Mouse (Mus musculus) embryonic facial prominence, embryonic 12.5 days (tissue): ENCODE data around the gene Adamts15. TPM values are rescaled to one million over a fixed set of nuclear protein-coding genes. Genes with fewer than 3 reads are reported as not detected.
A peak's percentile ranks its signal among the peaks of the same experiment; 100 is the strongest.

Source experiments
- ATAC-seq: fragments of 200-750 bp; cut with Nextera tagmentation; 2 replicates; pipeline ENCODE4 v1.8.0; 2017; ENCODE audit not compliant: insufficient number of reproducible peaks, insufficient read depth, low FRiP score, low TSS enrichment
- H3K27ac ChIP-seq: fragments of 300-500 bp; sonication (generic); 2 replicates; pipeline ENCODE4 v1.5.1; 2016; ENCODE audit warnings: mild to moderate bottlenecking
- H3K27me3 ChIP-seq: fragments of 300-500 bp; sonication (generic); 2 replicates; pipeline ENCODE4 v1.6.1; 2016; ENCODE audit warnings: mild to moderate bottlenecking, moderate library complexity
- H3K36me3 ChIP-seq: fragments of 300-500 bp; sonication (generic); 2 replicates; pipeline ENCODE4 v1.6.1; 2016; ENCODE audit warnings: mild to moderate bottlenecking
- H3K4me1 ChIP-seq: fragments of 300-500 bp; sonication (generic); 2 replicates; pipeline ENCODE4 v1.6.1; 2016
- H3K4me2 ChIP-seq: fragments of 300-500 bp; sonication (generic); replicated peaks from 2 replicates; pipeline ENCODE4 v1.6.1; 2016; ENCODE audit warnings: mild to moderate bottlenecking, moderate library complexity
- H3K4me3 ChIP-seq: fragments of 300-500 bp; sonication (generic); 2 replicates; pipeline ENCODE4 v1.5.1; 2016; ENCODE audit warnings: mild to moderate bottlenecking
- H3K9ac ChIP-seq: fragments of 300-500 bp; sonication (generic); 2 replicates; pipeline ENCODE4 v1.6.1; 2016; ENCODE audit warnings: mild to moderate bottlenecking, moderate library complexity
- H3K9me3 ChIP-seq: fragments of 300-500 bp; sonication (generic); 2 replicates; pipeline ENCODE4 v1.6.1; 2016; ENCODE audit warnings: mild to moderate bottlenecking, moderate library complexity
- WGBS: fragments of 180-500 bp; shearing (Covaris S2); methylation state at CpG from one replicate; pipeline ENCODE4 v1.1.7; 2016; 5-methylcytosine and 5-hydroxymethylcytosine counted together
- polyA plus RNA-seq: library from polyadenylated mRNA; unstranded; fragments of >200 nt; fragmentation: Nextera tagmentation; extraction: Ambion mirVana; gene quantifications from 2 replicates; pipeline ENCODE4 v1.2.1, GENCODE M21; 2016

The Adamts15 gene
- polyA plus RNA-seq, 1 experiment from 2014 or later, result 22.4 TPM

DNA sequence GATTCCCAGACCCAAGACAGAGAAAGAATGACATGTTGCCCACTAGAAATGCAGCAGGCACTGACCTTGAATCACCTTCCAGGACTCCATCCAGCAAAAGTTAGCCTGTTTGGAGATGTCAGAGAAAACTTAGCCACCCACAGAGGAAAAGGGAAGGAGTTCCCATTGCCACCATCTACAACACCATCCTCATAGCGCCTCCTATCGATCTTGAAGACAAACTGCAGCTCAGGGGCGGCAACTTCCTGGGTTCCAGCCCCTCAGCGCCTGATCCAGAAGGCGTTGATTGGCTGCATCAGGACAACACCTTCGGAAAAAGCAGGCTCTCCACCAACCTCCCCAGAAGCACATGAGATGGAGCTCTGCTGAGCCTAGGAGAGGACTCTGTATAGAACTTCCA, 1.5 kb downstream of the Adamts15 start:
- peak overlapping the region; percentile 52 for H3K4me3 ChIP-seq
- H3K27me3 ChIP-seq, result peaks cover 15% of the 10 kb centered on the region
- peak overlapping the region; percentile 93 for H3K4me2 ChIP-seq
- no peak overlapping the region for H3K27ac ChIP-seq
- no peak for ATAC-seq
- H3K36me3 ChIP-seq, result no peaks in the 10 kb centered on the region
- no peaks in the 10 kb centered on the region for H3K9me3 ChIP-seq
- H3K4me1 ChIP-seq, result peaks cover 21% of the 10 kb centered on the region
- H3K9ac ChIP-seq, result no peak overlapping the region
- 20% methylated on average over 6 of the region's 6 CpGs for WGBS

DNA sequence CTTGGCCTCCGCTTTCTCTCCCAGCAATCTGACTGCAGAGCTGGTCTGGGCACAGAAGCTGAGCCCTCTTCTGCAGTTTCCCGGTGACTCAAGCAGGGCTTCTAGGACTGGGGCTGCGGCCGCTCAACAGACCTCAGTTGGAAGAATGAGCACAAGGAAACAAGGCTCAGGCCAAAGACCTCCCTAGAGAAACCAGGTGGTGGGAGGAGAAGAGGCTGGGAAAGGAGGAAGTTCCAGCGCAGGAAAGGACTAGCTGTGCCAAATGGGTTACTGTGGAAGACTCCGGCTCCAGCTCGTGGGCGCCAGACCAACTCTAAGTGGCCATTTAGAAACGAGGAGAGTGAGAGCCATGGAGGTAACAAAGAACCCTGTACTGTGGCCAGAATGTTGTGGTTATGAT, 2.6 kb downstream of the Adamts15 start:
- Histone ChIP-seq H3K27ac (no peak overlapping the region), H3K4me2 (peak overlapping the region; percentile 93), H3K4me1 (peaks cover 21% of the 10 kb centered on the region), H3K27me3 (peaks cover 15% of the 10 kb centered on the region), H3K4me3 (0 out of 2 replicates have a peak overlapping the region, but pooled peaks have one; percentile 12), H3K9me3 (no peaks in the 10 kb centered on the region), H3K36me3 (no peaks in the 10 kb centered on the region), H3K9ac (no peak overlapping the region)
- 89% methylated on average over 9 of the region's 9 CpGs for WGBS
- no peak for ATAC-seq

DNA sequence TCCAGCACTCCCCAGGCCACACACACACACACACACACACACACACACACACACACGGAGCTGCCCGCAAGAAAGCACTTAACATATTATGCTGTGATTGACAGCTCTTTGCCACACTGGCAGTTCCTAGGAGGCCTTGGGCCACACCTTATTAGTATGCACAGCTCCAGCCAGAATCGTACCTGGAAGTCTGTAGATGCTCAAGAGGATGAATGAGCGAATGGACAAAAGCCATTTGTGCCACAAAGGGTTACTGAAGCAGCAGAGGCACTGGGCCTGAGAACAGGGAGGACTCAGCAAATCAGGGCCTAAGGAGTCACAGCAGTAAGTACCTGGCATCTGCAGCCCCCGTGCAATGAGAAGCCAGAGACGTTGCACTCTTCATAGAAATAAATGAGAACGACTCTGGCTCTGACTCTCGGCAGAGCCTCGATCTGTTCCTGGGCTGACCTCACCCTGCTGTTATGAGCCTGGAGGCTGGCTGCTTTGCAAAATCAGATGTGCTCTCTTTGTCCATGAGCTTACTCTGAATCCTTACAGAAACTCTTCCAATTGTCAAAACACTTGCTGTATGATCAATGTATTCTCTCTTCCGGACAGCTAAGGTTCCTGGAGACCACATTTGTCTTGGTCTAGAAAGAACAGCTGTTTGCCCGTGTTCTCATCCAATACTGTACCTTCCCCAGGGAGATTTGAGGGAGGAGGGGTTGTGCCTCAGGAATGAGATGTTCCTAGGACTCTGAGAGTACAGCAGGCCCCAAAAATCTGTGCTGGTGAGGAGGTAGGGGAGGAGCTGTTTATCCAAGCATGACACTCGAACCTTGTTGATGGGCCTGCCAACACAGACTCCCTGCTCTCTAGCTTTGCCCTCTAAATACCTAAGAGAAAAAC, 3.5 kb downstream of the Adamts15 start:
- H3K27me3 ChIP-seq, result peaks cover 15% of the 10 kb centered on the region
- H3K9me3 ChIP-seq, result no peaks in the 10 kb centered on the region
- no peak overlapping the region for H3K9ac ChIP-seq
- H3K4me2 ChIP-seq, result peak overlapping the region; percentile 93
- peak overlapping the region; percentile 7; the same call in 1 of the 2 replicates for H3K27ac ChIP-seq
- peaks cover 21% of the 10 kb centered on the region for H3K4me1 ChIP-seq
- 0 out of 2 replicates have a peak overlapping the region, but pooled peaks have one; percentile 12 for H3K4me3 ChIP-seq
- no peaks in the 10 kb centered on the region for H3K36me3 ChIP-seq
- ATAC-seq, result no peak
- 48% methylated on average over 12 of the region's 12 CpGs for WGBS

DNA sequence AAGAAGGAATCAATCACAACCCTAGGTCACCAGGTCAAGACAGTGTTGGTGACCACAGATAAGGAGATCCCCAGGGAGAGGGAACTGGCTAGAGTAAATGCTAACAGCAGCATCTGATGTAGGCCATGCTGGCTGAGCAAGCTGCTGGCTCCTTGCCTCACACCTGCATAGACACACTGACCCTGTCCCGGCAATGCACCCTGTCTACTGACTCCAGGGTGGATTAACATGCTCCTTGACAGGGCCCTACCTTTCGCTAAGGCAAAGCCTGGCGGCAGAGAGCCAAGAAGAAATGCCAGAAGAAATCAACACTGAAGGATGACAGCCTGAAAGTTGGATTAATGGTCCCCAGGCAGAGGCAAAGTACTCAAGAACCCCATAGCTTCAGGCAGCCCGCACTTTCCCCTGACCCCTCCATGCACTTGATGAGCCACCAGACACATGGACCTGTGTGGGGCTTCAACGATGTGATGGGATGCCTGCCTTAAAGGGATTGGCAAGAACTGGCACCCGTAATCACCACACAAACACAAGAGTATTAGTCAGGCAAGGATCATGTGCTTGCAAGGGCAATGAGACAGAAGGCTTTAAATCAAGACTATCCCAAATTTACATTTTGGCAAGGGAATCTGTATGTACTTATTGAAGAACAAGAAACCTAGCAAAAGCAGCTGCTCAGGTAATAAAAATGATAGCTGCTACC, 5.8 kb downstream of the Adamts15 start:
- H3K4me1 ChIP-seq, result peaks cover 18% of the 10 kb centered on the region
- ATAC-seq, result no peak
- no peak overlapping the region for H3K4me3 ChIP-seq
- H3K36me3 ChIP-seq, result no peaks in the 10 kb centered on the region
- no peak overlapping the region for H3K9ac ChIP-seq
- WGBS, result 79% methylated on average over 6 of the region's 6 CpGs
- H3K4me2 ChIP-seq, result no peak overlapping the region
- H3K9me3 ChIP-seq, result no peaks in the 10 kb centered on the region
- H3K27me3 ChIP-seq, result peaks cover 6% of the 10 kb centered on the region; the same call in 1 of the 2 replicates
- H3K27ac ChIP-seq, result no peak overlapping the region

DNA sequence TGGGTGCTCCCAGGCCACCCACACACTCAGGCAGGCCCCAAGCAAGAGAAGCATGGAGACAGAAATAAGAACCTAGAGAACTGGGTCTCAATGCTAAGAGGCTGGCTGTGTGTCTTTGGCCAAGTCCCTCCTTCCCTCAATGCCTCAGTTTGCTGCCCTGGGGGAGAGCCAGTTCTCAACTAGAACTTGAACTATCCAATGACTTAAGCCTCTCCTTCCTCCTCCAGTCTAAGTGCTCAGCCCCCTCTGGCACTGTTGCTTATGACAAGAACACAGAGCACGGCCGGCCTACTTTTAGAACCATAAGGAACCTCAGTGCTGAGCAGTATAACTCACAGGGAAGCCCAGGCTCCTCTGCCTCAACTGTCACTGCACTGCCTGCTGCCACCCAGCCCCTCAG, 8.0 kb downstream of the Adamts15 start:
- Histone ChIP-seq H3K27ac (no peak overlapping the region), H3K9me3 (no peaks in the 10 kb centered on the region), H3K36me3 (peaks cover 12% of the 10 kb centered on the region), H3K27me3 (no peaks in the 10 kb centered on the region), H3K4me2 (no peak overlapping the region), H3K9ac (no peak overlapping the region), H3K4me3 (no peak overlapping the region), H3K4me1 (peaks cover 11% of the 10 kb centered on the region)
- 88% methylated on average over 2 of the region's 2 CpGs for WGBS
- ATAC-seq, result no peak

DNA sequence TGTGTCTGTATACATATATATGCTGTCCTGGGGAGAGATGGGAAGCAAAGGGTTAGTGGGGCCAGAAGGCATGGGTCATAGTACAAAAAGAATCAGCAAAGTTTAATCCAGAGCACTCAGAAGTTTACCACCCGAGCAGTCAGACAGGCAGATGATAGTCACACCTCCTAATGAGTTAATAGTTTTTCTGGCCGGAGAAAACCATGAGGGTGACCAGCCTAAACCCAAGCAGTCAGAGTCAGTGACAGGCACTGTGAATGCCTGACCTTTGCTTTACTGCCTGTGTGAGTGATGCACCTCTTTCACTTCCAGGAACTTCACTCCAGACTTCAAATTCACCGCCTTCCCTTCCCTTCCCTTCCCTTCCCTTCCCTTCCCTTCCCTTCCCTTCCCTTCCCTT, 8.8 kb downstream of the Adamts15 start:
- Histone ChIP-seq H3K36me3 (peaks cover 13% of the 10 kb centered on the region), H3K9ac (no peak overlapping the region), H3K27me3 (no peaks in the 10 kb centered on the region), H3K9me3 (no peaks in the 10 kb centered on the region), H3K27ac (no peak overlapping the region), H3K4me3 (no peak overlapping the region), H3K4me1 (peaks cover 3% of the 10 kb centered on the region), H3K4me2 (no peak overlapping the region)
- no peak for ATAC-seq
- WGBS, result 66% methylated on average over 3 of the region's 3 CpGs

DNA sequence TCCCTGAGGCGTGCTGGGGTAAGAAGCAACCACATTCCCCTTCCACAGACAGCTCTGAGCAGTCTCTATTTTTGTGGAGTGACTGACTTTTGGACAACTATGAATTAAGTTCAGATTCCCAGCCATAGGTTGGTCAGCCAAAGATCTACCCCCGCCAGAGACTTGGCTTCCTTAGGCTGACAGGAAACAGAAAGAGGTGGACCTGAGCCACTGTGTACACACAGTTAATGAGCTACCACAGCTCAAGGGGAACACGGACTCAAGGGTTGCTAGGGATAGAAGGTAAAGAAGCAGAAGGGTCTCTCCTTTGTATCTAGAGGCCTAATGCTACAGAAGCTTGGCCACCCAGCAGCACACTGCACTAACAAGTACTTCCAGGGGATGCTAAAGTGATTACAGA, 10.1 kb downstream of the Adamts15 start:
- H3K36me3 ChIP-seq, result peaks cover 13% of the 10 kb centered on the region
- no peaks in the 10 kb centered on the region for H3K4me1 ChIP-seq
- WGBS, result 84% methylated on average over 3 of the region's 3 CpGs
- H3K27me3 ChIP-seq, result no peaks in the 10 kb centered on the region
- no peak overlapping the region for H3K4me3 ChIP-seq
- no peak overlapping the region for H3K4me2 ChIP-seq
- H3K9me3 ChIP-seq, result no peaks in the 10 kb centered on the region
- ATAC-seq, result no peak
- H3K9ac ChIP-seq, result no peak overlapping the region
- no peak overlapping the region for H3K27ac ChIP-seq

DNA sequence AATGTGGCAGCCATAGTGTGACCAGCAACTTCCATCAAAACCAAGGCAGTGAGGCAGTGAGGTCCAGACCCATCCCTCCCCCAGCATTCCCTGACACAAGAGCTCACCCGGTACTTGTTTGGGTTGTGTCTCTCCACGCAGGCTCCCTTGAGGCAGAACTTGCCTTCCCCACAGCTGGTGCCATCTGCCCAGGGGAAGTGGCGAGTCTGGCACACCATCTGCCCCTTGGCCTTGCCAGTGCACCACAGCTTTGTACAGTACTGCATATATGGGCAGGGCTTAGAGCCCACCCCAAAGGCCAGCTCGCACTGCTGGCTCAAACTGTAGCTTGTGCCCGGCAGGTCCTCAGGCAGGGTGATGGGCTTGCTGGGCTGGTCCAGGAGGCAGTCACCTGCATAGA, 11.8 kb downstream of the Adamts15 start:
- Histone ChIP-seq H3K27me3 (no peaks in the 10 kb centered on the region), H3K4me3 (no peak overlapping the region), H3K9ac (no peak overlapping the region), H3K4me1 (no peaks in the 10 kb centered on the region), H3K36me3 (peaks cover 18% of the 10 kb centered on the region), H3K4me2 (no peak overlapping the region), H3K9me3 (no peaks in the 10 kb centered on the region), H3K27ac (no peak overlapping the region)
- 83% methylated on average over 5 of the region's 5 CpGs for WGBS
- ATAC-seq, result no peak

DNA sequence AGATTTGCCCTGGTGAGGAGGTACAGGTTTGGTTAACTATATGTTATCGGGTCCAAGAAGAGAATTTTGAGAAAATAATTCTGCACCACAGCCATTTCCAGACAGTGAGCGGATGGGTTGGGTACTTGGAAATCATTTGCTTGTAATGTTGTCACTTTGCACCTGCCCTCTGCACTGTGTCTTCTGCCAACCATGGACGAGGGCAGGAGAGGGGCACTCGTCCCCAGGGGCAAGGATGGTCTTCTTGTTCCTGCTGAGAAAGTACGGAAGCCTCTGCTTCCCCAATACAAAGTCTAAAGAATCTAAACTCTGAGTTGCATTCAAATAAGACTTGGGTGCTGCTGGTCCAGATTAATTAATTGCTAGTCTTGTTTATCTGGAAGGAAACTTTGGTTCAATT, 13.3 kb downstream of the Adamts15 start:
- Histone ChIP-seq H3K4me2 (no peak overlapping the region), H3K27me3 (no peaks in the 10 kb centered on the region), H3K9me3 (no peaks in the 10 kb centered on the region), H3K4me1 (no peaks in the 10 kb centered on the region), H3K4me3 (no peak overlapping the region), H3K27ac (no peak overlapping the region), H3K36me3 (peaks cover 24% of the 10 kb centered on the region), H3K9ac (no peak overlapping the region)
- ATAC-seq, result no peak
- 87% methylated on average over 5 of the region's 5 CpGs for WGBS

DNA sequence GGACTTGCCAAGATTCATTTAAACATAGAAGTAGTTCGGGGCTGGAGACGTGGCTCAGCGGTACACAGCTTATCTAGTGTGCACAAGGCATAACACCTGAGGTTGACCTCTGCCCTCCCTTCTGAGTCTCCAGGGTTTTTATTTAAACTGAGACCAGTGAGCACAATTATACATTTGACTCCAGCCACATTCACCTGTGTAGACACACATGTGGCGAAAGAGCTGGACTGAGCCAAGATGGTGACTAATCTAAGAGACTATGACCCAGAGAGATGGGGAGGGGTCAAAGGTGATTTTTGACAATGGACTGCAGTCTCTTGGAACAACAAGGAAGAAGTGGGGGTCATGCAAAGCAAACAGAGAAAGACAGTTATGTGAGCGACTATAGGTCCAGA, 14.0 kb downstream of the Adamts15 start:
- WGBS, result 91% methylated on average over 5 of the region's 5 CpGs
- no peak overlapping the region for H3K27ac ChIP-seq
- H3K4me2 ChIP-seq, result no peak overlapping the region
- no peak overlapping the region for H3K4me3 ChIP-seq
- H3K9me3 ChIP-seq, result no peaks in the 10 kb centered on the region
- H3K4me1 ChIP-seq, result no peaks in the 10 kb centered on the region
- H3K27me3 ChIP-seq, result no peaks in the 10 kb centered on the region
- no peak for ATAC-seq
- no peak overlapping the region for H3K9ac ChIP-seq
- H3K36me3 ChIP-seq, result peaks cover 28% of the 10 kb centered on the region

DNA sequence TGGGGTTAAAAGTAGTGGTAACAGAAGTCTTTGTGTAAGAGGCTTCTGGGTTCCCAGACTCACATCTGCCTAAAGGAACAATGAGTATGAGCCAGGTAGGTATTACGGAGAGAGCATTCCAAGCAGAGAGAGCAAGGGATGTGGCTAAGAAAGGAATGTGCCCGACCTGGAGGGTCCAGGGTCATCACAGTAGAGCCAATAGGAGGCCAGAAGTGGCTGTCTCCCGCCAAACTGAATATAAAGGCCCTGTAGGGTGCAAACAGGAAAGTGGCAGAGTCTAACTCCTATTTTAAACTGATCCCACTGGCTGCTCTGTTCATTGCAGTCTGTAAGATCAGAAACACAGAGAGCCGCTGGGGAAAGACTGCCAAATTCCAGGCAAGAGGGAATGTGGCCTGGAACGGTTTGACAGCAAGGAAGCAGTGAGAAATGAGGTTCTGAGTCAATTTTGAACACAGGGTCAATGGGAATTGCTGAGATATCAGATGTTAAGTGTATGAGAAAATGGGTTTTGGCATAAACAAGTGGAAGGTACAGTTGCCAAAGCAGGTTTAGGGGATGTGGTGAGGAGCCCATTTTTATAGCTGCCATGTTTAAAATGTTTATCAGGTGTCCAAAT, 14.5 kb downstream of the Adamts15 start:
- H3K9ac ChIP-seq, result no peak overlapping the region
- no peak for ATAC-seq
- no peaks in the 10 kb centered on the region for H3K27me3 ChIP-seq
- WGBS, result 56% methylated on average over 5 of the region's 5 CpGs
- H3K36me3 ChIP-seq, result peaks cover 29% of the 10 kb centered on the region
- H3K9me3 ChIP-seq, result no peaks in the 10 kb centered on the region
- no peaks in the 10 kb centered on the region for H3K4me1 ChIP-seq
- no peak overlapping the region for H3K4me3 ChIP-seq
- H3K4me2 ChIP-seq, result no peak overlapping the region
- no peak overlapping the region for H3K27ac ChIP-seq
